ENCODE assay signal across 10 mouse cellular contexts in the genomic region with DNA sequence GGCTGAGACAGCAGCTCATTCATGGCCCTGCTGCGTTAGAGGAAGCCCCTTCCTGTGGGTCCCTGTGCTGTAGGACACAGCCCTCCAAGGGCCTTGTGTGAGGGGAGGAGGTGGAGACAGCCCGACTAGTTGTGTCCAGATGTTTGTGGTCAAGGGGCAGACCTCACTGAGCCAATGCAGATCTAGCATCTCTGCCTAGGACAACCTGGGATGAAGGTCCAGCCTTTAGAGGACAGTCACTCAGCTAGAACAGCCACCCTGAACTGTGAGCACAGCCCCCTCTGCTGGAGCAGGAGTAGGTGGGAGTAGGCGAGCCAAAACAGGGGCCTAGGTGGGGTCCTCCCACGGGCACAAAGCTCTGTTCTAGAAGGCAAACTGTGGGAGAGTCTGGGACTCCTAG.
DNase-seq lines count a peak whose midpoint lies in the region; ATAC-seq and TF ChIP-seq lines count a peak whose summit lies in the region.
"Had no signal": no experiment of that assay in that cellular context is flagged by ENCODE, and none has a peak within 500 bp of the region (broad histone marks: within the 10 kb centered on the region; RNA-seq: fewer than 3 reads in every experiment).

No protein-coding gene starts in this region.

- WGBS in liver, postnatal 0 days (ENCODE audit: insufficient replicate concordance), result 13% methylated on average over 4 of the region's 4 CpGs
- WGBS in liver, embryonic 11.5 days, result 20% methylated on average over 4 of the region's 4 CpGs
- WGBS in hindbrain, embryonic 13.5 days, result 31% methylated on average over 4 of the region's 4 CpGs
- WGBS in midbrain, embryonic 15.5 days, result 37% methylated on average over 4 of the region's 4 CpGs

- H3K4me1 ChIP-seq in liver, postnatal 0 days (ENCODE audit: insufficient read depth), result no peaks in the 10 kb centered on the region
- no peaks in the 10 kb centered on the region for H3K4me1 ChIP-seq in liver, embryonic 11.5 days (replicated peaks; ENCODE audit: control insufficient read depth, insufficient read depth, low read length)
- H3K4me1 ChIP-seq in hindbrain, embryonic 13.5 days (replicated peaks), result peaks cover 36% of the 10 kb centered on the region
- peaks cover 15% of the 10 kb centered on the region for H3K4me1 ChIP-seq in midbrain, embryonic 15.5 days
- H3K4me1 ChIP-seq: heart, embryonic 15.5 days had no signal

- TF ChIP-seq CTCF in liver, postnatal 0 days (IDR thresholded peaks at IDR 0.05; ENCODE audit: low read depth), result peak; percentile 22; the same call in 1 of the 2 replicates

- H3K27ac ChIP-seq in liver, postnatal 0 days (ENCODE audit: low read depth), result no peak overlapping the region
- H3K27ac ChIP-seq in liver, embryonic 11.5 days (ENCODE audit: low read depth, low read length), result no peak overlapping the region
- H3K27ac ChIP-seq in hindbrain, embryonic 13.5 days, result peak overlapping the region; percentile 46; the same call in 1 of the 2 replicates
- peak overlapping the region; percentile 19; the same call in 1 of the 2 replicates for H3K27ac ChIP-seq in midbrain, embryonic 15.5 days
- H3K27ac ChIP-seq: gastrocnemius, adult 2 months; heart, embryonic 15.5 days had no signal

- DNase-seq in liver, postnatal 0 days, result no peak
- DNase-seq in liver, embryonic 11.5 days (ENCODE audit: low spot score), result no peak
- DNase-seq in embryo, embryonic 10 days (ENCODE audit: low spot score), result peak; percentile 68
- no peak for DNase-seq in B cell, adult 2 months
- DNase-seq: gastrocnemius, adult 2 months; lung, adult 18-20 months had no signal

- no peak overlapping the region for H3K9ac ChIP-seq in liver, postnatal 0 days (replicated peaks)
- H3K9ac ChIP-seq in liver, embryonic 11.5 days (ENCODE audit: low read depth, low read length), result no peak overlapping the region
- H3K9ac ChIP-seq in hindbrain, embryonic 13.5 days, result peak overlapping the region; percentile 29; the same call in 1 of the 2 replicates
- no peak overlapping the region for H3K9ac ChIP-seq in midbrain, embryonic 15.5 days
- H3K9ac ChIP-seq: heart, embryonic 15.5 days had no signal

- no peak overlapping the region for H3K4me2 ChIP-seq in liver, postnatal 0 days (ENCODE audit: low read depth, low read length)
- no peak overlapping the region for H3K4me2 ChIP-seq in liver, embryonic 11.5 days
- H3K4me2 ChIP-seq in hindbrain, embryonic 13.5 days, result no peak overlapping the region
- no peak overlapping the region for H3K4me2 ChIP-seq in midbrain, embryonic 15.5 days

- no peak overlapping the region for H3K4me3 ChIP-seq in liver, postnatal 0 days (ENCODE audit: low read depth, low read length)
- no peak overlapping the region for H3K4me3 ChIP-seq in liver, embryonic 11.5 days (ENCODE audit: low read depth, low read length)
- H3K4me3 ChIP-seq in hindbrain, embryonic 13.5 days, result no peak overlapping the region
- no peak overlapping the region for H3K4me3 ChIP-seq in midbrain, embryonic 15.5 days
- H3K4me3 ChIP-seq: gastrocnemius, adult 2 months; heart, embryonic 15.5 days had no signal

- no peaks in the 10 kb centered on the region for H3K9me3 ChIP-seq in liver, postnatal 0 days (ENCODE audit: low read length)
- H3K9me3 ChIP-seq in liver, embryonic 11.5 days (ENCODE audit: control insufficient read depth, low read length), result no peaks in the 10 kb centered on the region
- no peaks in the 10 kb centered on the region for H3K9me3 ChIP-seq in hindbrain, embryonic 13.5 days
- H3K9me3 ChIP-seq in midbrain, embryonic 15.5 days, result no peaks in the 10 kb centered on the region
- H3K9me3 ChIP-seq: heart, embryonic 15.5 days had no signal

- H3K27me3 ChIP-seq in liver, postnatal 0 days (ENCODE audit: insufficient read depth, low read length), result peaks cover 38% of the 10 kb centered on the region
- peaks cover 57% of the 10 kb centered on the region for H3K27me3 ChIP-seq in liver, embryonic 11.5 days (replicated peaks; ENCODE audit: control insufficient read depth, insufficient read depth, low read length)
- peaks cover 71% of the 10 kb centered on the region for H3K27me3 ChIP-seq in hindbrain, embryonic 13.5 days
- peaks cover 22% of the 10 kb centered on the region for H3K27me3 ChIP-seq in midbrain, embryonic 15.5 days (replicated peaks)

- ATAC-seq in liver, postnatal 0 days, result no peak
- ATAC-seq in liver, embryonic 11.5 days (replicated peaks; ENCODE audit: low FRiP score), result no peak
- ATAC-seq in hindbrain, embryonic 13.5 days (ENCODE audit: low FRiP score), result no peak
- no peak for ATAC-seq in midbrain, embryonic 15.5 days (replicated peaks)
- no peak for ATAC-seq in erythroid progenitor cell, adult 5-6 weeks (replicated peaks; ENCODE audit: low FRiP score, poor library complexity, severe bottlenecking)

- no peaks in the 10 kb centered on the region for H3K36me3 ChIP-seq in liver, postnatal 0 days (replicated peaks; ENCODE audit: insufficient read depth, low read length)
- H3K36me3 ChIP-seq in liver, embryonic 11.5 days (ENCODE audit: control insufficient read depth, insufficient read depth, low read length), result no peaks in the 10 kb centered on the region
- no peaks in the 10 kb centered on the region for H3K36me3 ChIP-seq in hindbrain, embryonic 13.5 days
- no peaks in the 10 kb centered on the region for H3K36me3 ChIP-seq in midbrain, embryonic 15.5 days (replicated peaks)
- H3K36me3 ChIP-seq: heart, embryonic 15.5 days had no signal

- no peak for TF ChIP-seq EP300 in liver, postnatal 0 days (IDR thresholded peaks at IDR 0.05; ENCODE audit: low read depth)

Comparison
In these comparisons a context has a peak if more than half of its experiments do, and no peak if none do; other contexts are left out.
1. H3K27ac ChIP-seq: peak in hindbrain, embryonic 13.5 days (single experiment) and midbrain, embryonic 15.5 days (single experiment); none in liver, postnatal 0 days (single experiment) and liver, embryonic 11.5 days (single experiment).